Mouse (Mus musculus): ENCODE data around the gene Dnajb7.

The Dnajb7 gene

GRCm38 (mm10) chr15:81408199-81408598, at the start of gene Dnajb7:
Dnajb7 (minus strand) TSS chr15:81408299.
- no peak for DNase-seq (ENCODE audit: low read depth)

GRCm38 (mm10) chr15:81448463-81448862, 40.4 kb upstream of the Dnajb7 start:
- peak; percentile 85 for DNase-seq (ENCODE audit: low read depth)

- no peak for DNase-seq (ENCODE audit: low read depth)
Measured at GRCm38 (mm10) chr15:81439236-81439635, 31.1 kb upstream of the Dnajb7 start.

GRCm38 (mm10) chr15:81438345-81438744, 30.2 kb upstream of the Dnajb7 start:
- no peak for DNase-seq (ENCODE audit: low read depth)

- DNase-seq (ENCODE audit: low read depth): no peak
Measured at GRCm38 (mm10) chr15:81431195-81431594, 23.1 kb upstream of the Dnajb7 start.

GRCm38 (mm10) chr15:81427947-81428346, 19.8 kb upstream of the Dnajb7 start:
- no peak for DNase-seq (ENCODE audit: low read depth)

GRCm38 (mm10) chr15:81425311-81425710, 17.2 kb upstream of the Dnajb7 start:
- no peak for DNase-seq (ENCODE audit: low read depth)

GRCm38 (mm10) chr15:81422156-81422681, 14.1 kb upstream of the Dnajb7 start:
- DNase-seq (ENCODE audit: low read depth): no peak

- no peak for DNase-seq (ENCODE audit: low read depth)
Measured at GRCm38 (mm10) chr15:81421454-81421853, 13.4 kb upstream of the Dnajb7 start.

- DNase-seq (ENCODE audit: low read depth): no peak
Measured at GRCm38 (mm10) chr15:81418065-81418464, 10.0 kb upstream of the Dnajb7 start.

GRCm38 (mm10) chr15:81416763-81417310, 8.7 kb upstream of the Dnajb7 start:
- peak; percentile 67 for DNase-seq (ENCODE audit: low read depth)

GRCm38 (mm10) chr15:81405008-81405407, 3.1 kb downstream of the Dnajb7 start:
- DNase-seq (ENCODE audit: low read depth): no peak

GRCm38 (mm10) chr15:81399638-81400315, 8.3 kb downstream of the Dnajb7 start, which contains the start of the genes St13 and Xpnpep3:
St13 (minus strand) TSS chr15:81400077.
Xpnpep3 (plus strand) TSS chr15:81400138.
- DNase-seq (ENCODE audit: low read depth): peak; percentile 98

GRCm38 (mm10) chr15:81399297-81399637, 8.8 kb downstream of the Dnajb7 start:
- no peak for DNase-seq (ENCODE audit: low read depth)

GRCm38 (mm10) chr15:81398189-81398588, 9.9 kb downstream of the Dnajb7 start:
- no peak for DNase-seq (ENCODE audit: low read depth)

- DNase-seq (ENCODE audit: low read depth): no peak
Measured at GRCm38 (mm10) chr15:81394211-81394915, 13.7 kb downstream of the Dnajb7 start.

- DNase-seq (ENCODE audit: low read depth): peak; percentile 42
Measured at GRCm38 (mm10) chr15:81392997-81393396, 15.1 kb downstream of the Dnajb7 start.

- no peak for DNase-seq (ENCODE audit: low read depth)
Measured at GRCm38 (mm10) chr15:81386327-81386726, 21.8 kb downstream of the Dnajb7 start.

- no peak for DNase-seq (ENCODE audit: low read depth)
Measured at GRCm38 (mm10) chr15:81378845-81379244, 29.3 kb downstream of the Dnajb7 start.

- DNase-seq (ENCODE audit: low read depth): no peak
Measured at GRCm38 (mm10) chr15:81374621-81375020, 33.5 kb downstream of the Dnajb7 start.

- no peak for DNase-seq (ENCODE audit: low read depth)
Measured at GRCm38 (mm10) chr15:81370356-81370755, 37.7 kb downstream of the Dnajb7 start.

GRCm38 (mm10) chr15:81368601-81369000, 39.5 kb downstream of the Dnajb7 start:
- DNase-seq (ENCODE audit: low read depth): no peak

GRCm38 (mm10) chr15:81366241-81366640, 41.9 kb downstream of the Dnajb7 start:
- no peak for DNase-seq (ENCODE audit: low read depth)

Data from induced T-regulatory cell, adult 2 months (primary cell).